Mouse (Mus musculus) olfactory bulb, adult 2 months (tissue): ENCODE results near the gene Serpinb12.

Experiments
- CTCF ChIP-seq: fragments of 200-500 bp; IDR thresholded peaks from 2 replicates; pipeline ENCODE4 v1.5.1; 2012; ENCODE audit warnings: low read depth, mild to moderate bottlenecking, low read length, moderate library complexity; ENCODE audit not compliant: insufficient read depth
- POLR2A ChIP-seq: fragments of 200-500 bp; IDR thresholded peaks from 2 replicates; pipeline ENCODE4 v1.6.1; 2012; ENCODE audit warnings: mild to moderate bottlenecking, low read depth, low read length, moderate library complexity; ENCODE audit not compliant: insufficient read depth

GRCm38 (mm10) chr1:107000424-107000823 lies 66.2 kb downstream of the Serpinb12 start:
- TF ChIP-seq CTCF (no peak), POLR2A (no peak)
